Mouse (Mus musculus): ENCODE data around the gene Lypd6. TPM values are rescaled to one million over a fixed set of nuclear protein-coding genes. Genes with fewer than 3 reads are reported as not detected.
A peak's percentile ranks its signal among the peaks of the same experiment; 100 is the strongest.

Gene Lypd6
- polyA plus RNA-seq, 1 experiment from 2014 or later = not detected

GRCm38 (mm10) chr2:50069571-50070295, 3.5 kb downstream of the Lypd6 start:
- ATAC-seq = no peak
- CTCF ChIA-PET = no interaction called here
- TF ChIP-seq CTCF (IDR thresholded peaks at IDR 0.05) = no peak
- POLR2A ChIA-PET = no interaction called here
- in situ Hi-C loops (cut with MboI; ENCODE audit: low pct_unique_long_range_greater_than_20kb) = no loop called here
- H3K27me3 ChIP-seq = peaks cover 24% of the 10 kb centered on the region
- DNase-seq (ENCODE audit: low read depth, low spot score) = peak; percentile 9

- DNase-seq (ENCODE audit: low read depth, low spot score) (no peak), ATAC-seq (no peak)
- in situ Hi-C loops (cut with MboI; ENCODE audit: low pct_unique_long_range_greater_than_20kb) = no loop called here
- POLR2A ChIA-PET = no interaction called here
- CTCF ChIA-PET = no interaction called here
- no peak for TF ChIP-seq CTCF (IDR thresholded peaks at IDR 0.05)
- H3K27me3 ChIP-seq = peaks cover 17% of the 10 kb centered on the region
Measured at GRCm38 (mm10) chr2:50072158-50072557, 5.9 kb downstream of the Lypd6 start.

GRCm38 (mm10) chr2:50084746-50085145, 18.5 kb downstream of the Lypd6 start:
- H3K27me3 ChIP-seq = no peaks in the 10 kb centered on the region
- ATAC-seq = no peak
- TF ChIP-seq CTCF (IDR thresholded peaks at IDR 0.05) = no peak
- ChIA-PET CTCF (no interaction called here), POLR2A (no interaction called here)
- in situ Hi-C loops (cut with MboI; ENCODE audit: low pct_unique_long_range_greater_than_20kb) = no loop called here
- DNase-seq (ENCODE audit: low read depth, low spot score) = no peak

- no peak for ATAC-seq
Measured at GRCm38 (mm10) chr2:50087761-50088160, 21.5 kb downstream of the Lypd6 start.

GRCm38 (mm10) chr2:50096336-50096735, 30.1 kb downstream of the Lypd6 start:
- ChIA-PET POLR2A (no interaction called here), CTCF (interaction anchor here (1.2 to 1.4 kb wide), 2 partner anchors 9 to 26 kb away, joined by 3 read pairs; no protein-coding TSS in a partner anchor)
- no peak for ATAC-seq
- no peak for DNase-seq (ENCODE audit: low read depth, low spot score)
- no peaks in the 10 kb centered on the region for H3K27me3 ChIP-seq
- in situ Hi-C loops (cut with MboI; ENCODE audit: low pct_unique_long_range_greater_than_20kb) = no loop called here
- TF ChIP-seq CTCF (IDR thresholded peaks at IDR 0.05) = no peak

More at GRCm38 (mm10) chr2:50087761-50088160, 21.5 kb downstream of the Lypd6 start:
- in situ Hi-C loops (cut with MboI; ENCODE audit: low pct_unique_long_range_greater_than_20kb) = no loop called here
- DNase-seq (ENCODE audit: low read depth, low spot score) = no peak
- POLR2A ChIA-PET = no interaction called here
- no peaks in the 10 kb centered on the region for H3K27me3 ChIP-seq
- CTCF ChIA-PET = interaction anchor here (1.1 to 1.3 kb wide), 2 partner anchors 14 to 26 kb away, joined by 3 read pairs; no protein-coding TSS in a partner anchor
- no peak for TF ChIP-seq CTCF (IDR thresholded peaks at IDR 0.05)

GRCm38 (mm10) chr2:50100364-50101151, 34.3 kb downstream of the Lypd6 start:
- H3K27me3 ChIP-seq = no peaks in the 10 kb centered on the region
- no peak for ATAC-seq
- ChIA-PET CTCF (no interaction called here), POLR2A (no interaction called here)
- TF ChIP-seq CTCF (IDR thresholded peaks at IDR 0.05) = no peak
- DNase-seq (ENCODE audit: low read depth, low spot score) = no peak
- in situ Hi-C loops (cut with MboI; ENCODE audit: low pct_unique_long_range_greater_than_20kb) = no loop called here

- CTCF ChIA-PET = interaction anchor here (1.2 kb wide), 1 partner anchor 13 kb away, joined by 3 read pairs; no protein-coding TSS in a partner anchor
- in situ Hi-C loops (cut with MboI; ENCODE audit: low pct_unique_long_range_greater_than_20kb) = no loop called here
- TF ChIP-seq CTCF (IDR thresholded peaks at IDR 0.05) = no peak
- POLR2A ChIA-PET = no interaction called here
- DNase-seq (ENCODE audit: low read depth, low spot score) (no peak), ATAC-seq (no peak)
- no peaks in the 10 kb centered on the region for H3K27me3 ChIP-seq
Measured at GRCm38 (mm10) chr2:50101152-50101450, 34.9 kb downstream of the Lypd6 start.

GRCm38 (mm10) chr2:50103850-50104503, 37.7 kb downstream of the Lypd6 start:
- CTCF ChIA-PET = interaction anchor here (0.7 to 1.0 kb wide), 2 partner anchors 13 to 23 kb away, joined by 3 to 4 read pairs; no protein-coding TSS in a partner anchor
- TF ChIP-seq CTCF (IDR thresholded peaks at IDR 0.05) = no peak
- POLR2A ChIA-PET = interaction anchor here (0.7 kb wide), 2 partner anchors 985 to 1058 kb away, joined by 3 to 4 read pairs; no protein-coding TSS in a partner anchor
- ATAC-seq (peak; percentile 39), DNase-seq (ENCODE audit: low read depth, low spot score) (no peak)
- in situ Hi-C loops (cut with MboI; ENCODE audit: low pct_unique_long_range_greater_than_20kb) = no loop called here
- H3K27me3 ChIP-seq = no peaks in the 10 kb centered on the region

- DNase-seq (ENCODE audit: low read depth, low spot score) (no peak), ATAC-seq (no peak)
- POLR2A ChIA-PET = no interaction called here
- in situ Hi-C loops (cut with MboI; ENCODE audit: low pct_unique_long_range_greater_than_20kb) = no loop called here
- CTCF ChIA-PET = interaction anchor here (0.7 to 1.5 kb wide), 2 partner anchors 10 to 28 kb away, joined by 3 read pairs; no protein-coding TSS in a partner anchor
- TF ChIP-seq CTCF (IDR thresholded peaks at IDR 0.05) = no peak
- H3K27me3 ChIP-seq = no peaks in the 10 kb centered on the region
Measured at GRCm38 (mm10) chr2:50105590-50105989, 39.4 kb downstream of the Lypd6 start.

GRCm38 (mm10) chr2:50105992-50106391, 39.8 kb downstream of the Lypd6 start:
- CTCF ChIA-PET = interaction anchor here (0.7 to 1.5 kb wide), 2 partner anchors 11 to 28 kb away, joined by 3 read pairs; no protein-coding TSS in a partner anchor
- no peak for TF ChIP-seq CTCF (IDR thresholded peaks at IDR 0.05)
- no peaks in the 10 kb centered on the region for H3K27me3 ChIP-seq
- no peak for ATAC-seq
- POLR2A ChIA-PET = no interaction called here
- in situ Hi-C loops (cut with MboI; ENCODE audit: low pct_unique_long_range_greater_than_20kb) = no loop called here
- DNase-seq (ENCODE audit: low read depth, low spot score) = no peak

Measured in Patski (cell line).